Mouse (Mus musculus) layer of hippocampus, adult 8-10 months (tissue): ENCODE results near the gene Olfr1415. TPM values are rescaled to one million over a fixed set of nuclear protein-coding genes. Genes with fewer than 3 reads are reported as not detected.
"Not testable (repeated sequence)": the region's sequence is repeated elsewhere in the genome, so short reads cannot be mapped to it uniquely, and the experiment has no call there.

Experiments used
- DNase-seq, 2 experiments: peaks; one replicate each; pipeline ENCODE4 v3.0.0; 2022; ENCODE audit warnings: low spot score in 2 of 2
- total RNA-seq, 4 experiments: library from RNA; stranded (reverse); gene quantifications; 2 replicates each; pipeline ENCODE4 v1.2.4; 2022

Olfr1415 gene
- total RNA-seq: not detected

GRCm38 (mm10) chr1:92496001-92496400, at the start of gene Olfr1415:
TSS of gene Olfr1415 (minus strand) at chr1:92496101.
- DNase-seq: no peak

GRCm38 (mm10) chr1:92539071-92539470, 43.2 kb upstream of the Olfr1415 start:
- DNase-seq: no peak

GRCm38 (mm10) chr1:92536972-92537371, 41.1 kb upstream of the Olfr1415 start:
- no peak for DNase-seq

GRCm38 (mm10) chr1:92523764-92524163, 27.9 kb upstream of the Olfr1415 start:
- no peak for DNase-seq

GRCm38 (mm10) chr1:92521376-92521775, 25.5 kb upstream of the Olfr1415 start:
- peak in 1 of 2 experiments; percentile 45 for DNase-seq

- peak; percentile 35 to 41 for DNase-seq
These were observed 23.1 kb upstream of the Olfr1415 start for GRCm38 (mm10) chr1:92519046-92519445.

- DNase-seq: no peak
These were observed 22.7 kb upstream of the Olfr1415 start, which contains the start of gene Olfr1414 for GRCm38 (mm10) chr1:92518561-92518960. TSS of gene Olfr1414 (minus strand) at chr1:92518661.

- DNase-seq: no peak
These were observed 19.5 kb upstream of the Olfr1415 start for GRCm38 (mm10) chr1:92515390-92515789.

- not testable (repeated sequence) for DNase-seq
These were observed 15.7 kb upstream of the Olfr1415 start for GRCm38 (mm10) chr1:92511646-92512045.

- DNase-seq: no peak
These were observed 10.9 kb downstream of the Olfr1415 start, which contains the start of gene Olfr1416 for GRCm38 (mm10) chr1:92485013-92485412. TSS of gene Olfr1416 (minus strand) at chr1:92485113.

- DNase-seq: no peak
These were observed 21.8 kb downstream of the Olfr1415 start for GRCm38 (mm10) chr1:92474066-92474578.

- DNase-seq: peak; percentile 86 to 93
These were observed 22.5 kb downstream of the Olfr1415 start, which contains the start of gene Ndufa10 for GRCm38 (mm10) chr1:92473165-92474041. TSS of gene Ndufa10 (minus strand) at chr1:92473860.

- DNase-seq: no peak
These were observed 27.0 kb downstream of the Olfr1415 start for GRCm38 (mm10) chr1:92468891-92469290.

GRCm38 (mm10) chr1:92458416-92458815, 37.5 kb downstream of the Olfr1415 start:
- no peak for DNase-seq

- no peak for DNase-seq
These were observed 38.1 kb downstream of the Olfr1415 start for GRCm38 (mm10) chr1:92457758-92458157.

- DNase-seq: no peak
These were observed 42.0 kb downstream of the Olfr1415 start for GRCm38 (mm10) chr1:92453751-92454445.

- no peak for DNase-seq
These were observed 47.6 kb downstream of the Olfr1415 start for GRCm38 (mm10) chr1:92448293-92448692.

GRCm38 (mm10) chr1:92441453-92442063, 54.3 kb downstream of the Olfr1415 start:
- DNase-seq: no peak

GRCm38 (mm10) chr1:92440066-92440750, 55.7 kb downstream of the Olfr1415 start:
- DNase-seq: no peak
